Mouse (Mus musculus): Measurements from ENCODE around the gene Camsap1.
A peak's percentile ranks its signal among the peaks of the same experiment; 100 is the strongest.

Gene Camsap1

GRCm38 (mm10) chr2:25978997-25979396, 4.1 kb downstream of the Camsap1 start:
- DNase-seq (ENCODE audit: low read depth, low spot score), result peak; percentile 71

- DNase-seq (ENCODE audit: low read depth, low spot score), result peak; percentile 86
Measured at GRCm38 (mm10) chr2:25977587-25978239, 5.4 kb downstream of the Camsap1 start.

GRCm38 (mm10) chr2:25975141-25975770, 7.8 kb downstream of the Camsap1 start:
- peak; percentile 36 for DNase-seq (ENCODE audit: low read depth, low spot score)

- no peak for DNase-seq (ENCODE audit: low read depth, low spot score)
Measured at GRCm38 (mm10) chr2:25970426-25970825, 12.7 kb downstream of the Camsap1 start.

GRCm38 (mm10) chr2:25969319-25969718, 13.8 kb downstream of the Camsap1 start:
- DNase-seq (ENCODE audit: low read depth, low spot score), result no peak

GRCm38 (mm10) chr2:25949291-25949690, 33.8 kb downstream of the Camsap1 start:
- peak; percentile 27 for DNase-seq (ENCODE audit: low read depth, low spot score)

- DNase-seq (ENCODE audit: low read depth, low spot score), result no peak
Measured at GRCm38 (mm10) chr2:25947950-25948349, 35.1 kb downstream of the Camsap1 start.

- DNase-seq (ENCODE audit: low read depth, low spot score), result no peak
Measured at GRCm38 (mm10) chr2:25943822-25944221, 39.3 kb downstream of the Camsap1 start.

- DNase-seq (ENCODE audit: low read depth, low spot score), result peak; percentile 38
Measured at GRCm38 (mm10) chr2:25940503-25940902, 42.6 kb downstream of the Camsap1 start.

GRCm38 (mm10) chr2:25931249-25931859, 51.7 kb downstream of the Camsap1 start:
- DNase-seq (ENCODE audit: low read depth, low spot score), result peak; percentile 71

- no peak for DNase-seq (ENCODE audit: low read depth, low spot score)
Measured at GRCm38 (mm10) chr2:25927821-25928220, 55.3 kb downstream of the Camsap1 start.

- DNase-seq (ENCODE audit: low read depth, low spot score), result no peak
Measured at GRCm38 (mm10) chr2:25924934-25925333, 58.1 kb downstream of the Camsap1 start.

- DNase-seq (ENCODE audit: low read depth, low spot score), result no peak
Measured at GRCm38 (mm10) chr2:25923799-25924198, 59.3 kb downstream of the Camsap1 start.

- DNase-seq (ENCODE audit: low read depth, low spot score), result no peak
Measured at GRCm38 (mm10) chr2:25919972-25920371, 63.1 kb downstream of the Camsap1 start.

- no peak for DNase-seq (ENCODE audit: low read depth, low spot score)
Measured at GRCm38 (mm10) chr2:25918408-25918807, 64.7 kb downstream of the Camsap1 start.

- DNase-seq (ENCODE audit: low read depth, low spot score), result no peak
Measured at GRCm38 (mm10) chr2:25914821-25915220, 68.3 kb downstream of the Camsap1 start.

GRCm38 (mm10) chr2:25914201-25914600, 68.9 kb downstream of the Camsap1 start:
- no peak for DNase-seq (ENCODE audit: low read depth, low spot score)

GRCm38 (mm10) chr2:25913247-25913646, 69.8 kb downstream of the Camsap1 start:
- DNase-seq (ENCODE audit: low read depth, low spot score), result peak; percentile 21

- no peak for DNase-seq (ENCODE audit: low read depth, low spot score)
Measured at GRCm38 (mm10) chr2:25909872-25910271, 73.2 kb downstream of the Camsap1 start.

GRCm38 (mm10) chr2:25898970-25899369, 84.1 kb downstream of the Camsap1 start:
- no peak for DNase-seq (ENCODE audit: low read depth, low spot score)

- DNase-seq (ENCODE audit: low read depth, low spot score), result no peak
Measured at GRCm38 (mm10) chr2:25892440-25892839, 90.6 kb downstream of the Camsap1 start.

- DNase-seq (ENCODE audit: low read depth, low spot score), result no peak
Measured at GRCm38 (mm10) chr2:25888144-25888543, 94.9 kb downstream of the Camsap1 start.

GRCm38 (mm10) chr2:25887226-25887625, 95.9 kb downstream of the Camsap1 start:
- no peak for DNase-seq (ENCODE audit: low read depth, low spot score)
